Mouse (Mus musculus) embryonic facial prominence, embryonic 11.5 days (tissue): ENCODE results near the gene Msi2. TPM values are rescaled to one million over a fixed set of nuclear protein-coding genes. Genes with fewer than 3 reads are reported as not detected.

Source experiments
- ATAC-seq: fragments of 200-750 bp; cut with Nextera tagmentation; replicated peaks from 2 replicates; pipeline ENCODE4 v1.8.0; 2017; ENCODE audit warnings: low read depth; ENCODE audit not compliant: insufficient number of reproducible peaks, low FRiP score, low TSS enrichment
- DNase-seq: peaks from one replicate; pipeline ENCODE4 v3.0.0-alpha.2; 2015; ENCODE audit warnings: low spot score
- H3K27ac ChIP-seq: fragments of 300-500 bp; sonication (generic); replicated peaks from 2 replicates; pipeline ENCODE4 v1.5.1; 2014; ENCODE audit warnings: mild to moderate bottlenecking, low read depth, low read length, control low read depth
- H3K27me3 ChIP-seq: fragments of 300-500 bp; sonication (generic); 2 replicates; pipeline ENCODE4 v1.6.1; 2014; ENCODE audit warnings: mild to moderate bottlenecking, low read length, moderate library complexity, mixed read lengths; ENCODE audit not compliant: control insufficient read depth, insufficient read depth
- H3K36me3 ChIP-seq: fragments of 300-500 bp; sonication (generic); replicated peaks from 2 replicates; pipeline ENCODE4 v1.6.1; 2014; ENCODE audit warnings: low read depth, mild to moderate bottlenecking, low read length, moderate library complexity, mixed read lengths; ENCODE audit not compliant: control insufficient read depth, insufficient read depth
- H3K4me1 ChIP-seq: fragments of 300-500 bp; sonication (generic); 2 replicates; pipeline ENCODE4 v1.6.1; 2014; ENCODE audit warnings: low read length, mixed read lengths; ENCODE audit not compliant: control insufficient read depth, insufficient read depth
- H3K4me2 ChIP-seq: fragments of 300-500 bp; sonication (generic); 2 replicates; pipeline ENCODE4 v1.6.1; 2014; ENCODE audit warnings: low read depth, mild to moderate bottlenecking, control low read depth, low read length, moderate library complexity
- H3K4me3 ChIP-seq: fragments of 300-500 bp; sonication (generic); 2 replicates; pipeline ENCODE4 v1.5.1; 2014; ENCODE audit warnings: low read depth, low read length, control low read depth
- H3K9ac ChIP-seq: fragments of 300-500 bp; sonication (generic); replicated peaks from 2 replicates; pipeline ENCODE4 v1.6.1; 2014; ENCODE audit warnings: mild to moderate bottlenecking, control low read depth, low read length
- H3K9me3 ChIP-seq: fragments of 300-500 bp; sonication (generic); replicated peaks from 2 replicates; pipeline ENCODE4 v1.6.1; 2016; ENCODE audit warnings: mild to moderate bottlenecking, low read length, inconsistent platforms, mixed read lengths; ENCODE audit not compliant: control insufficient read depth
- WGBS: fragments of 180-500 bp; shearing (Covaris S2); extraction: QIAGEN DNeasy Blood & Tissue Kit; methylation state at CpG from one replicate; pipeline ENCODE4 v1.1.7; 2014; 5-methylcytosine and 5-hydroxymethylcytosine counted together
- polyA plus RNA-seq: library from polyadenylated mRNA; unstranded; fragments of >200 nt; fragmentation: Nextera tagmentation; extraction: Ambion mirVana; gene quantifications from 2 replicates; pipeline ENCODE4 v1.2.1, GENCODE M21; 2014

The Msi2 gene
- polyA plus RNA-seq, 1 experiment from 2014 or later, result 13.4 TPM

GRCm38 (mm10) chr11:88400235-88400634 is 318.1 kb downstream of the Msi2 start:
- Histone ChIP-seq H3K4me1 (peaks cover 1% of the 10 kb centered on the region), H3K27ac (no peak overlapping the region), H3K36me3 (no peaks in the 10 kb centered on the region), H3K4me2 (no peak overlapping the region), H3K9ac (no peak overlapping the region), H3K9me3 (no peaks in the 10 kb centered on the region), H3K27me3 (no peaks in the 10 kb centered on the region), H3K4me3 (no peak overlapping the region)
- no peak for DNase-seq
- 94% methylated on average over 6 of the region's 6 CpGs for WGBS
- ATAC-seq, result no peak

GRCm38 (mm10) chr11:88399431-88399830 is 318.9 kb downstream of the Msi2 start:
- Histone ChIP-seq H3K27me3 (no peaks in the 10 kb centered on the region), H3K36me3 (no peaks in the 10 kb centered on the region), H3K9me3 (no peaks in the 10 kb centered on the region), H3K4me3 (no peak overlapping the region), H3K9ac (no peak overlapping the region), H3K27ac (no peak overlapping the region), H3K4me1 (no peaks in the 10 kb centered on the region; the same call in 1 of the 2 replicates), H3K4me2 (no peak overlapping the region)
- no peak for DNase-seq
- ATAC-seq, result peak; percentile 61; the same call in 1 of the 2 replicates
- WGBS, result 42% methylated on average over 5 of the region's 5 CpGs

GRCm38 (mm10) chr11:88399028-88399427 is 319.3 kb downstream of the Msi2 start:
- no peaks in the 10 kb centered on the region; the same call in 1 of the 2 replicates for H3K4me1 ChIP-seq
- no peaks in the 10 kb centered on the region for H3K27me3 ChIP-seq
- H3K9me3 ChIP-seq, result no peaks in the 10 kb centered on the region
- H3K9ac ChIP-seq, result no peak overlapping the region
- 61% methylated on average over 5 of the region's 5 CpGs for whole genome bisulfite sequencing
- no peak overlapping the region for H3K4me2 ChIP-seq
- H3K27ac ChIP-seq, result no peak overlapping the region
- no peak for ATAC-seq
- DNase-seq, result no peak
- no peaks in the 10 kb centered on the region for H3K36me3 ChIP-seq
- no peak overlapping the region for H3K4me3 ChIP-seq

- H3K27ac ChIP-seq, result 0 out of 2 replicates have a peak overlapping the region, but pooled peaks have one; percentile 20
- H3K9ac ChIP-seq, result no peak overlapping the region
- no peak overlapping the region for H3K4me2 ChIP-seq
- H3K4me1 ChIP-seq, result no peaks in the 10 kb centered on the region
- H3K9me3 ChIP-seq, result no peaks in the 10 kb centered on the region
- ATAC-seq (no peak), DNase-seq (peak; percentile 32)
- H3K4me3 ChIP-seq, result no peak overlapping the region
- H3K27me3 ChIP-seq, result no peaks in the 10 kb centered on the region
- WGBS, result 53% methylated on average over 8 of the region's 8 CpGs
- no peaks in the 10 kb centered on the region; the same call in 1 of the 2 replicates for H3K36me3 ChIP-seq
These were observed 323.0 kb downstream of the Msi2 start for GRCm38 (mm10) chr11:88395076-88395990.

- H3K4me1 ChIP-seq, result no peaks in the 10 kb centered on the region
- WGBS, result 64% methylated on average over 19 of the region's 19 CpGs
- no peak overlapping the region for H3K4me2 ChIP-seq
- 0 out of 2 replicates have a peak overlapping the region, but pooled peaks have one; percentile 20 for H3K27ac ChIP-seq
- H3K9me3 ChIP-seq, result no peaks in the 10 kb centered on the region
- H3K9ac ChIP-seq, result no peak overlapping the region
- ATAC-seq, result no peak
- no peaks in the 10 kb centered on the region for H3K27me3 ChIP-seq
- no peak overlapping the region for H3K4me3 ChIP-seq
- peak; percentile 12 for DNase-seq
- no peaks in the 10 kb centered on the region; the same call in 1 of the 2 replicates for H3K36me3 ChIP-seq
These were observed 323.8 kb downstream of the Msi2 start for GRCm38 (mm10) chr11:88394341-88395075.

GRCm38 (mm10) chr11:88392715-88393114 is 325.6 kb downstream of the Msi2 start:
- Histone ChIP-seq H3K36me3 (no peaks in the 10 kb centered on the region; the same call in 1 of the 2 replicates), H3K4me2 (no peak overlapping the region), H3K9me3 (no peaks in the 10 kb centered on the region), H3K9ac (no peak overlapping the region), H3K4me1 (no peaks in the 10 kb centered on the region), H3K4me3 (no peak overlapping the region), H3K27me3 (no peaks in the 10 kb centered on the region), H3K27ac (no peak overlapping the region)
- ATAC-seq (no peak), DNase-seq (no peak)
- 94% methylated on average over 10 of the region's 10 CpGs for WGBS

- H3K9ac ChIP-seq, result no peak overlapping the region
- H3K27me3 ChIP-seq, result no peaks in the 10 kb centered on the region
- DNase-seq, result no peak
- no peaks in the 10 kb centered on the region; the same call in 1 of the 2 replicates for H3K36me3 ChIP-seq
- H3K4me2 ChIP-seq, result no peak overlapping the region
- H3K9me3 ChIP-seq, result no peaks in the 10 kb centered on the region
- H3K4me1 ChIP-seq, result no peaks in the 10 kb centered on the region
- no peak overlapping the region for H3K4me3 ChIP-seq
- 87% methylated on average over 8 of the region's 8 CpGs for WGBS
- ATAC-seq, result no peak
- H3K27ac ChIP-seq, result no peak overlapping the region
These were observed 327.0 kb downstream of the Msi2 start for GRCm38 (mm10) chr11:88391181-88391814.
